Comparison of ENCODE assay signal across 19 mouse cellular contexts in the genomic region with DNA sequence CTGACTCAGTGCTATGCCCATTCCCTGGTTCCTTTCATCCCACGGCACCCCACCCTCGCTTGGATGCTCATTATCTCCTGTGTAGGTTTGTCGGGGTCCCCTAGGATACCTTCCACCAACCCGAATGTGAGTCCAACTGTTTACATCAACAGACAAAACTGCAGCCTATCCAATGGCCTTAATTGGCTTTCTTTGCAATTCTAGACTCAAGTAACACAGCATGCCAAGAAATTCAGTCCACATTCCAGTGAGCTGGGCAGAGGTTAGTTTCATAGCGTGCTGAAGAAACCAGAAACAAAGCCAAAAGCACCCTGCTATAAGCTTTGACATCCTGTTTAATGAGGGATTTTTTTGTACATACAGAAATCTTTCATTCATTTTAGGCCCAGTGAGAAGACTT. TPM values are rescaled to one million over a fixed set of nuclear protein-coding genes. Genes with fewer than 3 reads are reported as not detected.
A peak's percentile ranks its signal among the peaks of the same experiment; 100 is the strongest.
DNase-seq lines count a peak whose midpoint lies in the region; ATAC-seq and TF ChIP-seq lines count a peak whose summit lies in the region.
"Had no signal": no experiment of that assay in that cellular context is flagged by ENCODE, and none has a peak within 500 bp of the region (broad histone marks: within the 10 kb centered on the region; RNA-seq: fewer than 3 reads in every experiment).

No protein-coding gene starts in this region.

- no peak for TF ChIP-seq POLR2A in heart, adult 2 months (IDR thresholded peaks at IDR 0.05; ENCODE audit: insufficient read depth, low read depth, low read length)

- H3K27me3 ChIP-seq in heart, adult 2 months (ENCODE audit: control insufficient read depth, insufficient read depth, low read length): no peaks in the 10 kb centered on the region
- H3K27me3 ChIP-seq in kidney, embryonic 16.5 days (ENCODE audit: insufficient read depth, low read length): no peaks in the 10 kb centered on the region
- no peaks in the 10 kb centered on the region for H3K27me3 ChIP-seq in embryonic facial prominence, embryonic 14.5 days (replicated peaks; ENCODE audit: control insufficient read depth, insufficient read depth, low read length)
- H3K27me3 ChIP-seq: megakaryocyte, embryonic 14.5 days had no signal

- no peak for TF ChIP-seq EP300 in heart, adult 2 months (IDR thresholded peaks at IDR 0.05; ENCODE audit: insufficient read depth, low read depth, low read length)

- H3K9me3 ChIP-seq in kidney, embryonic 16.5 days (ENCODE audit: low read length): peaks cover 15% of the 10 kb centered on the region
- H3K9me3 ChIP-seq in embryonic facial prominence, embryonic 14.5 days (ENCODE audit: control insufficient read depth, low read length): peaks cover 15% of the 10 kb centered on the region; the same call in 1 of the 2 replicates

- peaks cover 15% of the 10 kb centered on the region for H3K4me1 ChIP-seq in heart, adult 2 months (ENCODE audit: control insufficient read depth, insufficient read depth, low read length)
- peaks cover 6% of the 10 kb centered on the region for H3K4me1 ChIP-seq in kidney, embryonic 16.5 days (ENCODE audit: insufficient read depth, low read length)
- peaks cover 7% of the 10 kb centered on the region; the same call in 1 of the 2 replicates for H3K4me1 ChIP-seq in embryonic facial prominence, embryonic 14.5 days (ENCODE audit: control insufficient read depth, insufficient read depth, low read length)

- intact Hi-C loops in heart, adult 2 months (cut with DNase I): loop anchor here (2.0 to 5.0 kb wide), 2 partner anchors 21 to 46 kb away; partner anchors contain the start of gene Snx3
- intact Hi-C loops in heart, postnatal 10 days (cut with DNase I): loop anchor here (2.0 to 5.0 kb wide), 2 partner anchors 21 to 46 kb away; partner anchors contain the start of gene Snx3

- no peak overlapping the region for H3K4me3 ChIP-seq in heart, adult 2 months
- H3K4me3 ChIP-seq in kidney, embryonic 16.5 days (ENCODE audit: low read length): no peak overlapping the region
- no peak overlapping the region for H3K4me3 ChIP-seq in embryonic facial prominence, embryonic 14.5 days (ENCODE audit: low read depth, low read length)
- H3K4me3 ChIP-seq: erythroblast, embryonic 14.5 days; hindbrain, embryonic 10.5 days; left cerebral cortex, adult 2 months; megakaryocyte, embryonic 14.5 days had no signal

- peak overlapping the region; percentile 86 for H3K27ac ChIP-seq in heart, adult 2 months
- no peak overlapping the region for H3K27ac ChIP-seq in kidney, embryonic 16.5 days (ENCODE audit: low read length)
- peak overlapping the region; percentile 33; the same call in 1 of the 2 replicates for H3K27ac ChIP-seq in embryonic facial prominence, embryonic 14.5 days (replicated peaks; ENCODE audit: low read depth, low read length)
- H3K27ac ChIP-seq: hindbrain, embryonic 10.5 days; left cerebral cortex, adult 2 months; liver, embryonic 14.5 days had no signal

- peaks cover 3% of the 10 kb centered on the region for H3K36me3 ChIP-seq in heart, adult 2 months (ENCODE audit: control insufficient read depth, insufficient read depth, low read length)
- peaks cover 16% of the 10 kb centered on the region for H3K36me3 ChIP-seq in kidney, embryonic 16.5 days (ENCODE audit: insufficient read depth, low read length)
- H3K36me3 ChIP-seq in embryonic facial prominence, embryonic 14.5 days (ENCODE audit: control insufficient read depth, insufficient read depth, low read length): peaks cover 18% of the 10 kb centered on the region; the same call in 1 of the 2 replicates

- DNase-seq in heart, adult 2 months: no peak
- DNase-seq in heart, postnatal 10 days: no peak
- DNase-seq in kidney, postnatal 14 days: peak; percentile 20
- peak; percentile 85 for DNase-seq in Muller cell, postnatal 12 days (ENCODE audit: inconsistent ontology term)
- DNase-seq in embryonic facial prominence, embryonic 14.5 days (ENCODE audit: low spot score): peak; percentile 78
- DNase-seq in cerebellum, adult 9-10 months: no peak
- DNase-seq: adrenal gland, postnatal 36 days; cerebellum, adult 9-11 months; kidney, postnatal 10 days; right cerebral cortex, adult 18-20 months had no signal

- 51% methylated on average over 5 of the region's 5 CpGs for WGBS in heart, adult 2 months
- 68% methylated on average over 5 of the region's 5 CpGs for WGBS in kidney, embryonic 16.5 days
- 51% methylated on average over 5 of the region's 5 CpGs for WGBS in embryonic facial prominence, embryonic 14.5 days

- H3K79me2 ChIP-seq in heart, adult 2 months (replicated peaks; ENCODE audit: control insufficient read depth, insufficient read depth, low read length): peaks cover 2% of the 10 kb centered on the region

- H3K9ac ChIP-seq in heart, adult 2 months (ENCODE audit: low read depth, low read length): no peak overlapping the region
- no peak overlapping the region for H3K9ac ChIP-seq in kidney, embryonic 16.5 days (replicated peaks; ENCODE audit: low read length)
- H3K9ac ChIP-seq in embryonic facial prominence, embryonic 14.5 days (ENCODE audit: low read depth, low read length): no peak overlapping the region
- H3K9ac ChIP-seq: liver, embryonic 14.5 days had no signal

- no peak for TF ChIP-seq CTCF in heart, adult 2 months (IDR thresholded peaks at IDR 0.05)

- no peak for ATAC-seq in kidney, embryonic 16.5 days (ENCODE audit: low FRiP score, low TSS enrichment)
- ATAC-seq in embryonic facial prominence, embryonic 14.5 days (ENCODE audit: low read depth): no peak; the same call in 1 of the 2 replicates
- no peak for ATAC-seq in megakaryocyte progenitor cell, adult 5-6 weeks (replicated peaks; ENCODE audit: poor library complexity)
- ATAC-seq: forebrain, embryonic 16.5 days; midbrain, embryonic 16.5 days had no signal

- H3K4me2 ChIP-seq in kidney, embryonic 16.5 days (replicated peaks; ENCODE audit: low read depth, low read length): no peak overlapping the region
- no peak overlapping the region for H3K4me2 ChIP-seq in embryonic facial prominence, embryonic 14.5 days (ENCODE audit: low read depth, low read length)

RNA-seq across cellular contexts. Expression of gene Afg1l, which starts 22.4 kb away (rescaled TPM):
- total RNA-seq in heart, adult 2 months (2021): 10 to 100 TPM; 28.6 to 31.3 TPM
- 22.3 and 36.8 TPM in 2 replicates for polyA plus RNA-seq in heart, adult 2 months (2012; rRNA removed)
- total RNA-seq in heart, postnatal 10 days (2021): 10 to 100 TPM; 25.4 to 26.6 TPM
- 8.9 and 9.9 TPM in 2 replicates for polyA plus RNA-seq in kidney, embryonic 16.5 days (2015; fragmentation: Nextera tagmentation; extraction: Ambion mirVana)
- 6.7 and 6.8 TPM in 2 replicates for polyA plus RNA-seq in embryonic facial prominence, embryonic 14.5 days (2014; fragmentation: Nextera tagmentation; extraction: Ambion mirVana)
- 2.1 and 3.1 TPM in 2 replicates for total RNA-seq in megakaryocyte progenitor cell, adult 5-6 weeks (2015)
- total RNA-seq in megakaryocyte progenitor cell, adult 5-6 weeks (2017): 3.0 and 5.7 TPM in 2 replicates

RNA-seq across cellular contexts. Expression of gene Snx3, which starts 45.8 kb away (rescaled TPM):
- 100 to 1,000 TPM; 164 to 179 TPM for total RNA-seq in heart, adult 2 months (2021)
- polyA plus RNA-seq in heart, adult 2 months (2012; rRNA removed): 258 and 403 TPM in 2 replicates
- total RNA-seq in heart, postnatal 10 days (2021): 100 to 1,000 TPM; 205 to 214 TPM
- 362 and 371 TPM in 2 replicates for polyA plus RNA-seq in kidney, embryonic 16.5 days (2015; fragmentation: Nextera tagmentation; extraction: Ambion mirVana)
- polyA plus RNA-seq in embryonic facial prominence, embryonic 14.5 days (2014; fragmentation: Nextera tagmentation; extraction: Ambion mirVana): 326 TPM in 2 replicates
- 274 and 286 TPM in 2 replicates for total RNA-seq in megakaryocyte progenitor cell, adult 5-6 weeks (2015)
- 104 and 114 TPM in 2 replicates for total RNA-seq in megakaryocyte progenitor cell, adult 5-6 weeks (2017)

Comparison
In these comparisons a context has a peak if more than half of its experiments do, and no peak if none do; other contexts are left out.
1. DNase-seq: peak in kidney, postnatal 14 days (single experiment), Muller cell, postnatal 12 days (single experiment) and embryonic facial prominence, embryonic 14.5 days (single experiment); none in heart, adult 2 months (0 of 2), heart, postnatal 10 days (0 of 2) and cerebellum, adult 9-10 months (single experiment).